ENCODE assay signal across 14 mouse cellular contexts in genomic region chr17:30240659-30241058, GRCm38 (mm10).
DNase-seq lines count a peak whose midpoint lies in the region; TF ChIP-seq lines count a peak whose summit lies in the region.
"Had no signal": no experiment of that assay in that cellular context is flagged by ENCODE, and none has a peak within 500 bp of the region (broad histone marks: within the 10 kb centered on the region; RNA-seq: fewer than 3 reads in every experiment).

No protein-coding gene starts in this region.

- TF ChIP-seq POLR2A in kidney, adult 2 months (IDR thresholded peaks at IDR 0.05; ENCODE audit: low read depth, low read length), result no peak

- H3K27ac ChIP-seq in kidney, adult 2 months (ENCODE audit: insufficient read depth, low read depth, low read length), result no peak overlapping the region
- H3K27ac ChIP-seq: liver, embryonic 12.5 days; lung, embryonic 15.5 days; neural tube, embryonic 12.5 days; stomach, embryonic 15.5 days had no signal

- no peaks in the 10 kb centered on the region for H3K36me3 ChIP-seq in kidney, adult 2 months (ENCODE audit: control insufficient read depth, insufficient read depth, low read length)
- H3K36me3 ChIP-seq: liver, embryonic 12.5 days; lung, embryonic 15.5 days; neural tube, embryonic 12.5 days; stomach, embryonic 15.5 days had no signal

- H3K27me3 ChIP-seq in kidney, adult 2 months (replicated peaks; ENCODE audit: control insufficient read depth, insufficient read depth, low read length), result no peaks in the 10 kb centered on the region
- H3K27me3 ChIP-seq: liver, embryonic 12.5 days; lung, embryonic 15.5 days; neural tube, embryonic 12.5 days; stomach, embryonic 15.5 days had no signal

- no peak overlapping the region for H3K4me3 ChIP-seq in kidney, adult 2 months (ENCODE audit: insufficient read depth, low read depth, low read length)
- H3K4me3 ChIP-seq: liver, embryonic 12.5 days; lung, embryonic 15.5 days; neural tube, embryonic 12.5 days; stomach, embryonic 15.5 days had no signal

- peak; percentile 29 for DNase-seq in adrenal gland, postnatal 14 days
- no peak for DNase-seq in adrenal gland, adult 2 months
- DNase-seq in kidney, adult 2 months, result peak; percentile 31
- DNase-seq in kidney, adult 9 months, result no peak
- DNase-seq in cerebellum, adult 9-11 months, result peak; percentile 83
- peak; percentile 37 to 67 for DNase-seq in gastrocnemius, postnatal 36 days
- DNase-seq in frontal cortex, postnatal 10 days (ENCODE audit: low spot score in 2 of 2), result no peak
- no peak for DNase-seq in left cerebral cortex, adult 9 months (ENCODE audit: low spot score in 2 of 2)
- DNase-seq: adrenal gland, postnatal 25 days; retina, postnatal 1 day had no signal

- intact Hi-C loops in gastrocnemius, postnatal 36 days (cut with DNase I), result no loop called here

- no peaks in the 10 kb centered on the region for H3K4me1 ChIP-seq in kidney, adult 2 months (ENCODE audit: control insufficient read depth, insufficient read depth, low read length)

- 71% methylated on average over 4 of the region's 4 CpGs for WGBS in kidney, adult 2 months

- TF ChIP-seq CTCF in kidney, adult 2 months (conservative IDR thresholded peaks at IDR 0.05; ENCODE audit: insufficient read depth, insufficient read length, low read depth, low read length), result no peak

Comparison
In these comparisons a context has a peak if more than half of its experiments do, and no peak if none do; other contexts are left out.
1. DNase-seq: peak in adrenal gland, postnatal 14 days (single experiment), kidney, adult 2 months (single experiment), cerebellum, adult 9-11 months (single experiment) and gastrocnemius, postnatal 36 days (2 of 2); none in adrenal gland, adult 2 months (single experiment), kidney, adult 9 months (single experiment), frontal cortex, postnatal 10 days (0 of 2) and left cerebral cortex, adult 9 months (0 of 2).